Mouse (Mus musculus) central nervous system, embryonic 11.5 days (tissue): Measurements from ENCODE around the gene Olfr201. TPM values are rescaled to one million over a fixed set of nuclear protein-coding genes. Genes with fewer than 3 reads are reported as not detected.

Experiments
- polyA plus RNA-seq: library from polyadenylated mRNA; depleted of rRNA; stranded (reverse); fragments of >200 nt; gene quantifications from 2 replicates; pipeline ENCODE4 v1.2.3, GENCODE M21; 2012; rRNA removed

Gene Olfr201
- polyA plus RNA-seq, result not detected in 2 replicates

GRCm38 (mm10) chr16:59272532-59272931 is at the start of gene Olfr201:
TSS of gene Olfr201 (minus strand) at chr16:59272632.

GRCm38 (mm10) chr16:59318148-59318547 is 45.7 kb upstream of the Olfr201 start, which contains the start of gene Olfr204:
TSS of gene Olfr204 (minus strand) at chr16:59318248.

GRCm38 (mm10) chr16:59298581-59298980 is 26.1 kb upstream of the Olfr201 start, which contains the start of gene Olfr203:
TSS of gene Olfr203 (plus strand) at chr16:59298881.

GRCm38 (mm10) chr16:59286693-59287092 is 14.3 kb upstream of the Olfr201 start, which contains the start of gene Olfr202:
TSS of gene Olfr202 (minus strand) at chr16:59286793.

GRCm38 (mm10) chr16:59219667-59220066 is 52.8 kb downstream of the Olfr201 start, which contains the start of gene Olfr199:
TSS of gene Olfr199 (minus strand) at chr16:59219767.

Other genes starting within 250 kb of the Olfr201 start
- gene Olfr186, start 242.3 kb downstream of the Olfr201 start, polyA plus RNA-seq, result not detected in 2 replicates
- gene Olfr187, start 232.9 kb downstream of the Olfr201 start, polyA plus RNA-seq, result not detected in 2 replicates
- not detected in 2 replicates for gene Olfr190, start 194.6 kb downstream of the Olfr201 start, polyA plus RNA-seq
- not detected in 2 replicates for gene Olfr191, start 182.8 kb downstream of the Olfr201 start, polyA plus RNA-seq
- not detected in 2 replicates for gene Olfr193, start 160.8 kb downstream of the Olfr201 start, polyA plus RNA-seq
- not detected in 2 replicates for gene Olfr194, start 151.6 kb downstream of the Olfr201 start, polyA plus RNA-seq
- gene Olfr195, start 125.6 kb downstream of the Olfr201 start, polyA plus RNA-seq, result not detected in 2 replicates
- not detected in 2 replicates for gene Olfr196, start 102.2 kb downstream of the Olfr201 start, polyA plus RNA-seq
- not detected in 2 replicates for gene Olfr198, start 69.1 kb downstream of the Olfr201 start, polyA plus RNA-seq
- not detected in 2 replicates for gene Olfr199, start 52.9 kb downstream of the Olfr201 start, polyA plus RNA-seq
- not detected in 2 replicates for gene Olfr202, start 14.2 kb upstream of the Olfr201 start, polyA plus RNA-seq
- gene Olfr203, start 26.2 kb upstream of the Olfr201 start, polyA plus RNA-seq, result not detected in 2 replicates
- 0.01 TPM in 1 of 2 replicates, not detected in the other for gene Olfr204, start 45.6 kb upstream of the Olfr201 start, polyA plus RNA-seq
- not detected in 2 replicates for gene Olfr205, start 58.5 kb upstream of the Olfr201 start, polyA plus RNA-seq
- gene Olfr206, start 76.6 kb upstream of the Olfr201 start, polyA plus RNA-seq, result not detected in 2 replicates
- gene Olfr209, start 91.4 kb upstream of the Olfr201 start, polyA plus RNA-seq, result not detected in 2 replicates
- 0.04 TPM in 2 replicates for gene Gabrr3, start 134.7 kb upstream of the Olfr201 start, polyA plus RNA-seq
- gene Riox2, start 199.1 kb upstream of the Olfr201 start, polyA plus RNA-seq, result 13.4 and 15.4 TPM in 2 replicates